Mouse (Mus musculus) lung, postnatal 0 days (tissue): Measurements from ENCODE around the gene Lrrn1.

Source experiments
- CTCF ChIP-seq: IDR thresholded peaks from 2 replicates; pipeline ENCODE4 v1.5.1; 2016; ENCODE audit warnings: antibody characterized with exemption, mild to moderate bottlenecking
- EP300 ChIP-seq: IDR thresholded peaks from 2 replicates; pipeline ENCODE4 v1.6.1; 2016; ENCODE audit warnings: antibody characterized with exemption, mild to moderate bottlenecking, control low read depth

DNA sequence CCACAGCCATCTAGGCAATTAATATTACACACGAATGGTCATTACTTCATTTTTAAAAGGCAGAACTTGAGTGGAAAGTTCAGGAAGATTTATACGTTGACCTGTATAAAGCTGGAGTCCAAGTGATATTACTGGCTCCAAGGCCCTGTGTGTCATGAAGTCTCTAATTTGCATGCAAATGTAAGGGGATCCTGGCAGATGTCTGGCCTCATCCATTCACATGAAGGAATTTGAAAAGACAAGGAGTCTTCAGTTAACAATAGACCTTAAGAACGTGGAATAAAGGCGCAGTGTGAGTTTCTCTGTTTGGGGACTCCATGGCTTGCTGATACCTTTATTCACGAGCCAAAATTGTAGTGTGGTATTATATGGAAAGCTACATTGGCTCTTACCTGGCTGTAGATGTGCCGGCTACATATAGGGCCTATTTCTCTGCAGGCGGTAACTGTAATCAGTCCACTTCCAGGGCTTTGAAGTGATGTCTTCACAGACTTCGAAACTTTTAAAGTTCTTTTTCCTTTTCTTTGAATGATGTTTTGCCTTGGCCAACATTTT, 2.0 kb downstream of the Lrrn1 start:
- TF ChIP-seq CTCF (no peak), EP300 (no peak)
